Mouse (Mus musculus): ENCODE measurements around the gene Tmem174.

Tmem174 gene

DNA sequence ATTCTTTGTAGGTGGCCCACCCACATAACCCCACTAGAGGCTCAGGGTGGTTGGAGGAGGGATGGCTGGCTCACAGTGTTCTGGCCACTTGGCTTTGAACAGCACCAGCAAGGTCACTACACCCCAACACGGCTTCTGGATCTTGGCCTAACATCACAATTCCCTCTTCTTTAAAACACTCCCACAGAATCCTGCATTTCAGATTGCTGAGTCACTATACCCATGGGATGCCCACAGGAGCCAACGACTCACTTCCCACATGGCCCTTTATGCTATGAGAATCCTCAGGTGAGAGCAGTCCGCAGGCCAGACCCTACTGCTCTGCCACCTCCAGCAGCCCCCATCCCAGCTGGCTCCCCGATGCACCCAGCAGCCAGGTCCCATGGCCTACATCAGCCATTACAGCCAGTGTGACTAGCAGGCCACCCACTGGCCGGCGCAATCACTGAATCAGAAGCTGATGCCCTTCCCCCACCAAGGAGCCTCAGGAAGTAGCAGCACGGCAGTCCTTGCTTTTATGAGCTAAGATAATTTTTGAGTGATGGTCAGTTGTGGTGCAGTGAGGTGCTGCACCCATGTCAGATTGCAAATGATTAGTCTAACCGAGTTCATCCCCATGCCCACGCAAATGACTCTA, 4.8 kb downstream of the Tmem174 start:
- no peak for DNase-seq (ENCODE audit: low spot score)

DNA sequence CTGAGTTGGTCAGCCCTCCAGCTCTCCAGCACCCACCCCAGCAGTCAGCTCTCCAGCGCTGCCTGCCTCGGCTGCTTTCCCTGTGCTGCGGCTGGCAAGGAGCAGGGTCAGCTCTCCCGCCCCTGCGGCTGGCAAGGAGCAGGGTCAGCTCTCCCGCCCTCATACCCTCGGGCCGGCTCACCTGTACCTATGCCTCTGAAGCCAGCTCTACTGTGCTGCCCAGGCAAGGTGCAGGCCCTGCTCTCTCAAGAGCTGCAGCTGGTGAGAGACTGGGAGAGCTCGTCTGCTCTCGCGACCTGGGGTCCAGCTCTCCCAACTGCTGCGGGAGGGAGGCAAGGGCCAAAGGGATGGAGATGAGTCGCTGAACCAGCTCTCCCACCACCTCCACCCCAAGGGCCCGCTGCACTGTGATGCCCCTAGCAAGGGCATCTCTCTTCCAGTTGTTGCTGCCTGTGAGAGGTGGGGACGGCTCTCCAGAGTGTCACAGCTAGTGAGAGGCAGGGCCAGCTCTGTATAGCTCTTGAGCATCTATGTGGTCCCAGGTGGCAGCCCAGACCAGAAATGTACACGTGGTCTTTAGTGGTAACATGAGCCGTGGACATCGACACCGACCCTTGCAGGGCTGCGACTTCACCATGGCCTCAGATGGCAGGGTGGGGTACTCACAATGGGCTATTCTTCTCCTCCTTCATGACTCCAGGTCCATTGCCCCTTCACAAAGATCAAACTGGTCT, 5.9 kb downstream of the Tmem174 start:
- no peak for DNase-seq (ENCODE audit: low spot score)

DNA sequence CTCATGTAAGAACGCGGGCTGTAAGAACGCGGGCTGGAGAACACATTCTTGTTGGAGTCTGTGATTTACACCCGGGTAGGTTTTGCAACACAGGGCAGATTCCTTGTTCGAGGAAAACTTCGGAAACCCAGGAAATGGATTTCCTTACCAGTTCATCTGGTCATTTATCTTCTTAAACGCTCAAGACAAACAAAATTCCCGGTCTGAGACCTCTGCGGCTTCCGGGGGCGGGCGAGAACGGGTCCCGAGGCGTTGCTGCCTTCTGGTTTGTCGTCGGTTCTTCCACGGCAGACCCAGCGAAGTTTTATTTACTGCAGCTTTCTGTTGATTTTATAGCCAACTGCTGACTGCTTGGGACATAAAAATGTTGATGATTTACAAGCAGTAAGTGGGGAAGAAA, 10.5 kb downstream of the Tmem174 start:
- peak; percentile 70 for DNase-seq (ENCODE audit: low spot score)

DNA sequence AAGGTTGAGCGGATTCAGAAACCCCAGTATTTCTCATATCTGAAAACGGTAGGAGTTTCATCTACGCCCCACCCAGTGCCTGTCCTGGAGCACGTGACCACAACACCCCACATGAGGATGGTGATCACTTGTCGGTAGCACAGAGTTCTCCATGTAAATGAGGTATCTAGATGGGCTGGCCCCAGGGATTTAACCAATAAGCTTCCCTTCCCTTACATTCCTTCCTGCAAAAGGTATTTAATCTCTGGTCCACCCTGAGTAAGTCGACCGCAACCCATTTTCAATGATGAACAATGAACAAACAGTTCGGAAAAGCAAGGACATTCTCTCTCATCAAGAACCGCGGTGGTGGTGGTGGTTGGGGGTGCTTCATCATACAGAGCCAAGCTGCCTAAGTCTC, 12.7 kb downstream of the Tmem174 start:
- DNase-seq (ENCODE audit: low spot score) = no peak

DNA sequence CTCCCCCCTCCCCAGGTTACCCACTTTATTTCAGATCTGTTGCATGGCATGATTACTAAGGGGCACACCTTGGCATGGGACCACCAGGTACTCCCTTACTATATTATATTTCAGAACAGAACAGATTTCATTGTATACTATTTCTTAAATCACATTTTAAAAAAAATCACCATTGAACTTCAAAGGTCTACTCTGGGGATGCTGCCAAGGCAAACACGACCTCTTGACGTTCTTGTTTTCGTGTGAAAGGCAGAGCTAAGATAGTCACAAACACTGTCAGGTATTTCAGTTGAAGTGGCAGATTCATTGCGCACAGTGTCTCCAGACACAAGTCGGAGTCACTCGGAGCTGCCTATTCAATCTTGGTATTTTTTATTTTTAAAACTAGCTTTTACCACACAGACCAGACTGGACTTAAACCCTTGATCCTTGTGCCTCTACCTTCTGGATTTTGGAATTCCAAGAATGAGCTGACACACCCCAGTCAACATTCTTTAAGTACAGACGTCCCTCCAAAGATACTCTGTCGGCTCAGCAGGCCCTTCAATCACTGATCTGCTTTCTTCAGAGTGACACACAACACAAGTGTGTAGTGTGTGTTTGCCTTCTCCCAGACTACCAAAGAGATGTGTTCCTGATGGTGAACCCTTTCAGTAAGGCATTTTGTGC, 14.2 kb downstream of the Tmem174 start:
- peak; percentile 50 for DNase-seq (ENCODE audit: low spot score)

DNA sequence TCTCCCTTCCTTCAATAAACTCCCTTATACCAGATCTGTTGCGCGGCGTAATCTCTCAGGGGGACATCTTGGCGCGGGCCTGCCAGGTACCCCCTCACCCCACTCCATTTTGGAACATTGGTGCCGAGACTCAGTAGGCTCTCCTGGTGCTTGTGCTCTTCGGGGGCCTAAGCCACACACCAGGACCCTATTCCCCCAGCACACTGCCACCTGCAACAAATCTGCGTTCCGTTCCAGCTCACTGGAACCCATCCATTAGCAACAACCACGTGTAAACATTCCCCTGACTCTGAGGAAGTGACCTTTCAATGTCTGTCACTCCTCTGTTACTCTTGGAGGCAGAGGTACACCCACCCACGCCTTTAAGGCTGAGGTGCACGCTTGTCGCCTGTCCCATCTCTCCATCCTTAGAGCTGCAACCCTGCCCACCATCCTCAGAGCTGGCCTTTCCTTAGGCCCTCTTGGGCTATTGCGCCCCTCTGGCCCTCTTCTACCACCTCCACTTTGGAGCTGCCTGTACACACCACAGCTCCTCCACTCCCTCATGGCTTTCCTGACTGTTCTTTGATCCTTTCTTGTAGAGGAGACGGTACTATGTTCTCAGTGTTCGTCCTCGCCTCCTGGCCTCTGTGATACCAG, 19.7 kb downstream of the Tmem174 start:
- no peak for DNase-seq (ENCODE audit: low spot score)

DNA sequence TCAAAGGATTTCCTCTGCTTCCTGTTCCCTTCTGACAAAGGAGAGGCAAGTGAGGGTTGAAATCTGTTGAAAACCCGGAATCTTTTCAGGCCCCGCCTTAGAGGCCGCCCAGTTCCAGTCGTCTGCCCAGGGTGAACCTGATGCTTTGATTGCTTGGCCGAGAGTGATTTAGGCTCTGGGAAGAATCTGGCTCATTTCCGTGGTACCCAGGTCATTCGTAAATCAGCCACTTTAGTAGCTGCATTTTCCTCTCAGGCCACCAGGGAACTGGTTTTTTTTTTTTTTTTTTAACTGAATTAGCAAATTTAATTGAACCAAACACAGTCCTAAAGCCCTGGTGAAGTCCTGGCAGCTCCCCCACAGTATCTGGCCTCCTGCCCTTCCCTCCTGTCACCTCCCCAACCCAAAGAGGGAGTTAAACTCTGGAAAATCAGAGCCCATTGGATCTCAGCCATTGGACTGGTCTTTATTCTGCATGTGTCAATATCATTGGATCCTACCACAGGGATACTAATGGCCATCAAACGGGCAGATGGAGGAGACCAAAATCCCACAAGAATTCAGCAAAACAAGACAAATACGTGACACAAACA, 29.2 kb downstream of the Tmem174 start:
- DNase-seq (ENCODE audit: low spot score) = no peak

DNA sequence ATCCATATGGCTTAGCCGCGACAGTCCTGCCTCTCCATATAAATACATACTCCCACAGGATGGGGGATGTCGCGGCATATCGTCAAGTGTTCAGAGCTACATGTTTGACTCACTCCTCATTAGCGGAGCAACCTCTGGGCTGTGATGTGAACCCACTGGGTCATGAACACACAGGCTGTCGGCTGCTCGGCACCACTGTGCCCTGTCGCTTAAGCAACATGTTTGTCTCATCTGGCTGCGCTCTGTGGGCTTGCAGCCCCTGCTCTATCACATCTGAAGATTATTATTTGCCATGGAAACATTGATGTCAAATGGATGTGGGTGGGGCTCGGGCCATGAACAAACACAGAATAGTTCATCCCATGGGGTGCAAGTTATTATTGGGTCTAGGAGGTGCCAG, 33.4 kb downstream of the Tmem174 start:
- DNase-seq (ENCODE audit: low spot score) = no peak

DNA sequence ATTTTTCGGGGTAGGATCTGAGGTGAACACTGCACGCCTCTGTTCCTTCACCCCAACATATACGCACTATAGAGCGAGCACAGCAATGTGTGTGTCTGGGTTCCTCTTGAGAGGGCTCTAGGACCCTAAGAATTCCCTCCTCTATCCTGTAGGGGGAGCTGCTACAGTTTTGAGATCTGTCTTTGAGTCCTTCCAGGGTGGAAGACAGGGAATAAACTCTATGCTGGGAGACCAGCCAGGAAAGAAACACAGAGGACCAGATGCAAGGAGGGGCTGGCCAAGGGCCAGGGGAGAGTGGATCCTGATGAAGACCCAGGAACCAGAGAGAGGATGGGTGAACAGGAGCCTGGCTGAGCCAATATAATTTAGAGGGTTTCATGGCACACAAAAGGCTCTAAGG, 40.5 kb downstream of the Tmem174 start:
- DNase-seq (ENCODE audit: low spot score) = no peak

DNA sequence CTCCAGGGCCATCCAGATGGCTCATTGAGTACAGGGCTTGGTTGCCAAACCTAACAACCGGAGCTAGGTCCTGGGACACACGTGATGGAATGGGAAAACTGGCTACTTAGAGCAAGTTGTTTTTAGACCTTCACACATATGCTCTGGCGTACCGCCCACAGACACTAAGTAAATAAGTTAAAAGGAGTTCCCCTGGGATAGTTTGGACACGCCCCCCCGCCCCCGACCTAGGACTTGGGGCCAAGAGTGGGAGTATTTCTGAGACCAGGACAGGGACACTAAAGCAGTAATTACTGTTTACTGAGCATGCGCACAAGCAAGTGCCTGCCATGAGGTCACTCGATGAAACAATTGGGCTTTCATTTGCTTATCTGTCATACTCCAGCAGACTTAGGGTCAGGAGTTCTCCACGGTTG, 42.5 kb downstream of the Tmem174 start:
- DNase-seq (ENCODE audit: low spot score) = no peak

DNA sequence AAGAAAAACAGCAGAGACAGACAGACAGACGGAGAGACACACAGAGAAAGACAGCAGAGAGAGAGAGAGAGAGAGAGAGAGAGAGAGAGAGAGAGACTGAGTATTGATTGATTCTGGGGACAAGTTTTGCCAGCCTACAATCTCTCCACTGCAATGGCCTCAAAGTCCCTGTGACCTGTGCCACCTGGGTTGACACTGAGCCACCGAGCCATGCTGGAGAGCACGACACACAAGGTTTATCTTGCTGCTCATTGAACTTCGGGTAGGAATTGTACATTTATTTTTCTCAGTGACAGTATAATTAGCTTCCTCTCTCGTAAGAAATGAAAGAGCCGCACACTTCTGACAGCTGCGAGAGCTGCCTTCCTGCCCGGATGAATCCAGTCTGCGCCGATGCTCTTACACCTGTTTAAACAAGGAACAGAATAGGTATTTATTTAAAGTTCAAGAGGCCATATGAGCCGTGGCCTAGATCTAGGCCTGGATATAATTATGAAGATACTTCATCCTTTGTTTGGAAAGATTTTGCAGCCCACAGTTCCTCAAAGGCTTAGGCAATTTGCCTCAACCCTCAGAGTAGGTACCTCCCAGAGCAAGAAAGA, 43.2 kb downstream of the Tmem174 start:
- no peak for DNase-seq (ENCODE audit: low spot score)

DNA sequence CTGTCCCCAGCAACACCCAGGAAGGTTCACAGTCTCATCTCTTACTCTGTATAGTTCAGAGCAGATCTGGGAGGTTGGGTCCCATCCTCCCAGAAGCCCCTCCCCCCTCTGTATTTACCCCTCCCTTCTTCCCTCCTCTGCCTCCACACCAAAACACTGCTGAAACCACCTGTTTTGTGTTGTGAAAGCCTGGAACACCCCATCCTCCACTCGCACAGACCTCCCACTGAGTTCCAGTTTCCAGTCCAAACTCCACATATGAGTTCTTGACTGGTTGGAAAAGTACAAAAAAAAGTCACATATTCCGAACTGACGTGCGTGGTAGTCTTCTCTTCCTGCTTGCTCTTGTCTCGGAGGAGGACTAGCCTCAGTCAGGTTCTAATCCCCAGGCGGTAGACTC, 45.8 kb downstream of the Tmem174 start:
- DNase-seq (ENCODE audit: low spot score) = no peak

DNA sequence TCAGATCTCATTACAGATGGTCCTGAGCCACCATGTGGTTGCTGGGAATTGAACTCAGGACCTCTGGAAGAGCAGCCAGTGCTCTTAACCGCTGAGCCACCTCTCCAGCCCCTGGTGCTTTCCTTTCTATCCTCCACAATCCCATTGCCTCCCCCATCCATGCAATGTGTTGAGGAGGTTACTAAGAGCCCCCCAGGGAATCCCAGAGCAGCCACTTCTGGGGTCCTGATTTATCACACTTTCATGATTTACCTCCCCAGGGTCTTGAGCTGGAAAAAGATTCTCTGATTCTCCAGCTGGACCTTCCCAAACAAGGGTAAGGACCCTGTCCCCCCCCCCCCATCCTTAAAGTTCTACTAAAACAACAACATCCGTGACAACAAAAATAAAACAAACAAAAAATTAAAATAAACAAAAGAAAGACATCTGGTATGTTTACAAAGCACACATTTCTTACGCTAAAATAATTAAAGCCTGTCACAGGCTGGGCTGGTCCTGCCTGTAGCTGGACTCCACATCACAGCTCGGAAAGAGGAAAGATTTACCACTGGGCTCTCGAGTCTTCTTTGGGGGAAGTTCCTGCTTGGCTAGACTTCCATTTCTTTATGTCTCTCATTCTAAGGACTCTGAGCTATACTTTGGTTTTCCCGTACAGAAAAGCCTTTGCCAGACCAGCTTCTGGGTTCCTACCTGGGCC, 46.4 kb downstream of the Tmem174 start:
- DNase-seq (ENCODE audit: low spot score) = no peak

DNA sequence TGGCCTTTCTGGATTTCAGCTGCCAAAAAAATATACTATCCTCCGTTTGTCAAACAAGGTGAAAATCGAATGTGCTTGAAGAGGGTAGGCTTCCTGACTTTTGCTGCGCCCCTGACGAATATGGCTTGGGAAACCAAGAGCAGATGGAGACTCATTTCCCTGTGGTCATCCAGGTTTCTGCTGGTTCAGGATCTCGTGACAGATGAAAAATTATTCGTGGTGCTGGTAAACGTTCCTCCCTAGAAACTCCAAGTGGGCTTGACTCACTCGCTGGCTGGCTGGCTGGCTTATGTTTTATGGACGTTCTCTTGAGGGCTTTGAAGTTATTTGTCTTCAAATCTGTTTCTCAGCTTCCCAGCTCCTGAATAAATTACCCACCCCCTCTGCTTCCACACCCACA, 47.6 kb downstream of the Tmem174 start:
- DNase-seq (ENCODE audit: low spot score) = no peak

DNA sequence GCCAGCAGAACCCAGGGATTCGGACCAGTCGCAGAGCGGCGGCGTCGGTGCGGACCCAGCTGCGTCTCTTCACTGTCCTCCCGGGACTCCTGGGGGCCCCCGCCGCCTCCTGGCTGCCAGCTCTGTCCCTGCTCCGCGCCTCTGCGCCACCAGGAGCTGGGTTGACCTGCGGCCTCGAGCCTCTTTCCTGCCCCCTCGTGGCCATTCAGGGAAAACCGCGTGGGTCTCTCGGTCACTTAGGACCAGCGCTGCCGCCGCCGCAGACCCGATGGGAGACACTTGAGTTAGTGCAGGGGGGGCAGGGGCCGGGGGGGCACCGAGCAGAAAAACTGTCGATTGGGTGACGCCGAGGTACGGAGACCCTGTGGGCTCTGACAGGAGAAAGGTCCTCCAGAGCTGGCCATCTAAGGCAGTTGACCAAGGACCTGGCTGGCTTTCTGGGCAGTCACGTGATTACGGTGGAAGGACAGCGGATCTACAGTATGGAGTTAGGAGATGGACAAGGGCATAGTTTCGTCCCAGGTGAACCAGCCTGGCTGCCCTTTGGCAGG, 48.2 kb downstream of the Tmem174 start:
- peak; percentile 85 for DNase-seq (ENCODE audit: low spot score)

DNA sequence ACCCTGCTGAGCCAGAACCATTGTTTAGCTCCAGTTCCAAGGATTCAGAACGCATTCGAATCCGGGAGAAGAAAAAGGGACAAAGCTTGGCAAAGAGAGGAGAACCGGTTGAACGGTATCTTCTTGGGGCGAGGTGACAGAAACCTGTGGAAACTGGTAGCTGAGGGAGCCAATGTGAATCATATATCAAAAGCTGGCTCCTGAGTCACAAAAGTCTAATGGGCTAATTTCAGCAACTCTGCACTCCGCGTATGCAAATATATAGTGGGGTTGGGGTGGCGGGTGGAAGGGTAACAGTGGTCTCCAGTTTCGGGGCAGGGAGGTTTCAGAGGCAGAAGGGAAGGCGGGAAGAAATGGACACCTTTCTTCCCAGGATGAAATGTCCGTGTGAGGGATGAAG, 48.7 kb downstream of the Tmem174 start:
- no peak for DNase-seq (ENCODE audit: low spot score)

DNA sequence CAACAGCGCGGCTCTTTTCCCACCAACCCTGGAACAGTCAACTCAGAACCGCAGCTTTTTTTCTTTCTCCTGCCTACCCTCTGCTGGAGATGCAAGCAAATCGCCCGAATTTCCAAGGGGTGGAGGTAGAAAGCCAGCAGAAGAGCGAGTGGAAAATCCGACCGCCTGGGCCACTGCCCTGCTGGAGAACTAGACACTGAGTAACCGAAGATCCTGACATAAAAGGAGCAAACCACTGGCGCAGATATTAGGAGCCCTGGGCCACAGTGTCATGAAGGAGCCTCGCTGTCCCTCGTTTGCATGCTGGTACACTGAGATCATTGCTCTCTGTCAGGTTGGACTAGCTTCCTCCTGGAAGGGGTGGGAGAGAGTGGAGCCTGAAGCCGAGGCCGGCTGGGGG, 49.6 kb downstream of the Tmem174 start:
- DNase-seq (ENCODE audit: low spot score) = no peak

DNA sequence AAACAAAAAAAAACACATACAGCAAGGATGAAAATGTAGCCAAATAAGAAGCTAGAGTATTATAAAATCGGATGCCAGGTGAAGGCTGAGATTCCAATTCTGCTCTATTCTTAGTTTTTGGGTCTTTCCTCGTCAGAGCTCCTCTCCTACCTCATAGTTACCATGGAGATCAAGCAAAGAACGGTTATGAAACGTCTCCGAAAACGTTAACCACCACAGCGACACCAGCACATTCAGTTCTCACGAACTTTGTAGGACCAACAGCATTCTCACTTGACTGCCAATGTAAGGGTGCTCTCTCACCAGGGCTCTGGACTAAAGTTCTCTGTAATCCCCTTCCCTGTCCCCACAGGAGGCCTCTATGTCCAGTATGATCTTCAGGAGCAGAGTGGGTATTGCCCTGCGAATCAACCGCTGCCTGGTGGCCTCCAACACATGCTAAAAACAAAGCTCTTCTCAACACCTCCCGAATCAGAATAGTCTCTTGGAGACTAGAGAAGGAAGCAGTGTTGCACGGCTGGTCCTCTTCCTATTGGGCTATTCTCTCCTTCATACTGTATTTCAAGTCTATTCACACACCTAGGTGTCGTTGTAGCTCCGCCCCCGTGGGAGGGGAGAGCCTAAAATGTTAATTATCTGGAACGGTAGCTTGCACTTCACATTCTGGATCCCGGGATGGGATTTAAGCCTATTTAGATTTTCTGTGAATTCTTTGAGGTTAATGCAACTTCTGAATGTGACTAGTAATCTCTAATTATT, 50.2 kb downstream of the Tmem174 start:
- DNase-seq (ENCODE audit: low spot score) = no peak

All from yolk sac, embryonic 10.5 days (tissue).